Mouse (Mus musculus) testis, postnatal 10 days (tissue): Measurements from ENCODE around the gene Rheb.
"Not testable (repeated sequence)": the region's sequence is repeated elsewhere in the genome, so short reads cannot be mapped to it uniquely, and the experiment has no call there.

Source experiments
- DNase-seq: peaks from one replicate; pipeline ENCODE4 v3.0.0; 2021; ENCODE audit warnings: low spot score

Rheb gene

GRCm38 (mm10) chr5:24792961-24793360 is 49.5 kb downstream of the Rheb start:
- DNase-seq: peak; percentile 32

GRCm38 (mm10) chr5:24782957-24783356 is 59.5 kb downstream of the Rheb start:
- no peak for DNase-seq

GRCm38 (mm10) chr5:24781048-24781447 is 61.4 kb downstream of the Rheb start:
- peak; percentile 23 for DNase-seq

- DNase-seq: peak; percentile 41
Observed at GRCm38 (mm10) chr5:24779881-24780512, 62.4 kb downstream of the Rheb start.

- DNase-seq: peak; percentile 23
Observed at GRCm38 (mm10) chr5:24779321-24779720, 63.1 kb downstream of the Rheb start.

- peak; percentile 42 for DNase-seq
Observed at GRCm38 (mm10) chr5:24778843-24779140, 63.6 kb downstream of the Rheb start.

GRCm38 (mm10) chr5:24778082-24778842 is 64.2 kb downstream of the Rheb start:
- peak; percentile 38 for DNase-seq

GRCm38 (mm10) chr5:24776681-24777080 is 65.7 kb downstream of the Rheb start:
- DNase-seq: peak; percentile 40

GRCm38 (mm10) chr5:24774549-24774948 is 67.9 kb downstream of the Rheb start:
- not testable (repeated sequence) for DNase-seq

GRCm38 (mm10) chr5:24757816-24758215 is 84.6 kb downstream of the Rheb start, which contains the start of gene Crygn:
Gene Crygn, minus strand, starts transcription at chr5:24758008.
- no peak for DNase-seq

- no peak for DNase-seq
Observed at GRCm38 (mm10) chr5:24756931-24757330, 85.5 kb downstream of the Rheb start.
